Mouse (Mus musculus) urinary bladder, adult 18-20 months (tissue): Measurements from ENCODE around the gene Ankrd7.
"Not testable (repeated sequence)": the region's sequence is repeated elsewhere in the genome, so short reads cannot be mapped to it uniquely, and the experiment has no call there.

Source experiments
- DNase-seq, 2 experiments: peaks; one replicate each; pipeline ENCODE4 v3.0.0; 2022; ENCODE audit warnings: low spot score in 2 of 2, mixed read lengths in 2 of 2

Ankrd7 gene

DNA sequence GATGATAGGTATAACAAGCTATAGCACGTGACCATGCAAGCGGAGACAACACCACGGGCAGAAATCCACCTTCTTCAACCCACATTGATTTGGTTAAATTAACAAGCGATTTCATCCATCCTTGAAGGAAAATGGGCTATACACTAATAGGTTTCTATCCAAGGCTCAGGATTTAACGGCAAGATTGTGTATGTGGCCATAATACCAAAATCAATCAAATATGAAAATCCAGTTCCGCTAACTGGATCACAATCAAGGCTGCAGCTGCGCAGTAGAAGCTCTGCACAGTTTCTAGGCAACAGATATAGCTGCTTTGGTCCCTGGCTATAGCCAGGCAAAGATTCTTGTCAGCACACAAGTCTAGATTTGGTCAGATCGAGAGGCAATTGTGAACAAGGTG, at the start of gene Ankrd7:
TSS of gene Ankrd7 (plus strand) at position 301 of the 400 bp plus-strand sequence.
- no peak for DNase-seq

GRCm38 (mm10) chr6:18819343-18819742, 46.8 kb upstream of the Ankrd7 start:
- no peak for DNase-seq

DNA sequence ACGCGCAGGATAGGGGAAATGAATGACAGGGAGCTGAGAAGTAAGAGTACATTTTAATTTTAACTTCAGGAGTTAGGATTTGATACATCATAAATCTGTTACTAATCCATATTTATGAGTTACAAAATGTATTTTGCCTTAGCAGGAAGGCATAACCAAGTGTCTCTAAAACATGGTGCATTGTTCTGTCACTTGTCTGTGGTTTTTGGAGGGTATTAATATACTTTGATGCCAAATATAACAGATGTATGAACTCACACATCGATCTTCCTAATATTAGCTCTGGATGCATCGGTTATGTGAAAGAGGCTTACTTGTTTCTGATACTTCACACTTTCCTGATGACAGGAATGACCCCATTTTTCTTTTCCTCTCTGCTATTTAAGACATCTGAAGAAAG, 45.9 kb upstream of the Ankrd7 start:
- DNase-seq, result no peak

DNA sequence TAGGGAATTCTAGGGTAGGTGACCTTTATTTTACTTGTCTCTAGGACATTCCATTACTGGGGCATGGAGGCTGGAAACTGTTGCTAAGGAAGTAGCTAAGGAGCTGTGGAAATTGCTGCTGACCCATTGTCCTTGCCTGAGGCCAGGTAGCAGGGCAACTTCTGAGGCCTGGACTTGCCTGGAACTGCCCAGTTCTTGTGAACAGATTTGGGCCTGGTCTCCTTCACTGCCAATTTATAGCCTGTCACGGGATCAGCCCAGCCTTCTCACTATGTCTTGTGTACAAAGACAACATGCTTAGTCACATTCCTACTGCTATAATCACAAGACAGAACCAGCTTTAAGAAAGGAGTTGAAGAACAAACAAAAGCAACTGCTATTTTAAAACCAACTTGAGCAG, 43.3 kb upstream of the Ankrd7 start:
- DNase-seq, result peak; percentile 26 to 71

DNA sequence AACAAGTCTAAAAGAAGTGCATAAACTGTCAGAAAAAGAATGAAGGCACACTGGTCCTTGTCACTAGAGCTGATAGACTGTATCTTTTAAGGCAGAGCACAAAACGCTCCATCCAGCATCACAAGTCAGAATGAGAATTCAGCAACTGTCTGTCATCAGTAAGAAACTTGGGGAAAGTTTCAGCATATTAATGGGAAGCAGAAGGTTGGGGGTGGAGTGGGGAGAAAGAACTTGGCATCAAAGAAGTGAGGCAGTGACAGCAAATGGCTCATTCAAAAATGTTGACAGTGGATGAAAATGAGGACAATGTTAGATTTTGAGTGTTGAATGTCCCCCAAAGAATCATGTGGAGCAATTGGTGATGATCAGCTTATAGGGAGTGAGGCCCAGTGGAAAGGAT, 33.2 kb upstream of the Ankrd7 start:
- DNase-seq, result no peak

- DNase-seq, result not testable (repeated sequence)
Observed at GRCm38 (mm10) chr6:18844529-18844928, 21.6 kb upstream of the Ankrd7 start.

DNA sequence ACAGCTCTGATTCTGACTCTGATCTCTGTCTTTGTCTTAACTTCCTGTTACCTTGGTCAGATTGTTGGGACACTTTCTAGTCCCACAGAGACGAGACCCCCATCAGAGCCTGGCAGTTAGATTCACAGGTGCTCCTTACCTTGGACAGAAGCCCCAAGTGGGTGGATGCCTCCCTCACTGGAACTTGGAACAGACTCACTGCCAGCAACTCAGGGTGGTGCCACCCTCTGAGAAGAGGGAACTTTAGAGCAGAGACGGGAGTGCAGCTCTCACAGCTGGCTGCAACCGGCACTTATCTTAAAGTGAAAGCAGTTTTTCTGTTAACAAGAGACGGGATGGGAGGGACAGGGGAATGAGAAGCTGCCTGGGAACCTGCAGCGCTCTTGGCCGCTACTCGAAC, 20.5 kb upstream of the Ankrd7 start:
- not testable (repeated sequence) for DNase-seq

GRCm38 (mm10) chr6:18848051-18848701, 17.9 kb upstream of the Ankrd7 start, which contains the start of gene Lsm8:
TSS of gene Lsm8 (plus strand) at chr6:18848579.
- peak; percentile 87 to 97 for DNase-seq

DNA sequence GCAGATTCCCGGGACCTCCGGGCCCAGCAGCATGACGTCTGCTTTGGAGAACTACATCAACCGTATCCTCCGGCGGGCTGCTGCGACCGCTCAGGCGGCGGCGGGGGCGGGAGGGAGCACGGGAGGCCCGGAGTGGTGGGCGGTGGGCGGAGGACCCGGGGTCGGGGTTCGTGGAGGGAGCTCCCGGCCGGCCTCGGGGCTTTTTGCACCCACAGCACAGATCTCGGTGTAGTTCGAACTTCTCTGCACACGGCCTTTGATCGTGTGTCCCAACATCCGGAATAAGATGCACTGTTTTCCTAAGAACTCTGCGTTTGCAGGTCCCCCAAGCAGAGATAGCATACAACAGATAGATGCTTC, 17.4 kb upstream of the Ankrd7 start:
- no peak for DNase-seq

DNA sequence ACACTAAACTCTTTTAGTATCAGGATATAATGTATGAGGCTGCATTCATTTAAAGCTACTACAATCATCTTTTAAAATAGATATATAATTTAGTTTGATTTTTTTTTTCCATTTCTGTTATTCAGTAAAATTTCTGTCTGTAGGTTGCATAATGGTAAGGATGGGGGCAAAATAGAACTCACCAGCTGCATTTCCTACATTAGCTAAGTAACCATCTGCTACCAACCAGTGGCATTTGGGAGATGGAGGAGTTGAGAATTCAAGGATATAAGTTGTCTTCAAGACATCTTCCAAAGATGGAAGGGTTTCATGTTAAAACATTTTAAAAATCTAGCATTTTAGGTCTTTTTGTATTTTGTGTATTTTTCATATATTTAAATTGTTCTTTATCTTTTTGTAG, 10.8 kb upstream of the Ankrd7 start:
- DNase-seq, result no peak

DNA sequence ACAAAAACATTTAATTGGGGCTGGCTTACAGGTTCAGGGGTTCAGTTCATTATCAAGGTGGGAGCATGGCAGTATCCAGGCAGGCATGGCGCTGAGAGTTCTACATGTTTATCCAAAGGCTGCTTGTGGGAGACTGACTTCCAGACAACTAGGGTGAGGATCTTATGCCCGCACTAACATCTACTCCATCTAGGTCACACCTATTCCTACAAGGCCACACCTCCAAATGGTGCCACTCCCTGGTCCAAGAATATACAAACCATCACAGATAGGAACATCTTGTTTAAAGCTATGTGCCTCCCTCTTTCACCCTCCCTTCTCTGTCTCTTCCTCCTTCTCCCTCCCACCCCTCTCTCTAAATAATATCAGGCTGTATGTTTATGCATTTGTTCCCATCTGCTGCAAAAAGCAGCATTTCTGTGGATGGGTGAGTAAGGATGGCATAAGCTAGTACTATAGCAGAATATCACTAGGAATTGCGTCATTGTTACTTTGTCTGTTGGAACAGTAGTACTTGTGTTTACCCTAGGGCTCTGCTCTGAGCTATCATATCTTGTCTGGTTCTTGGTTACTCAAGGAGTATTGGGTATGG, 9.5 kb upstream of the Ankrd7 start:
- DNase-seq, result no peak

GRCm38 (mm10) chr6:18889030-18889429, 22.9 kb downstream of the Ankrd7 start:
- no peak for DNase-seq

DNA sequence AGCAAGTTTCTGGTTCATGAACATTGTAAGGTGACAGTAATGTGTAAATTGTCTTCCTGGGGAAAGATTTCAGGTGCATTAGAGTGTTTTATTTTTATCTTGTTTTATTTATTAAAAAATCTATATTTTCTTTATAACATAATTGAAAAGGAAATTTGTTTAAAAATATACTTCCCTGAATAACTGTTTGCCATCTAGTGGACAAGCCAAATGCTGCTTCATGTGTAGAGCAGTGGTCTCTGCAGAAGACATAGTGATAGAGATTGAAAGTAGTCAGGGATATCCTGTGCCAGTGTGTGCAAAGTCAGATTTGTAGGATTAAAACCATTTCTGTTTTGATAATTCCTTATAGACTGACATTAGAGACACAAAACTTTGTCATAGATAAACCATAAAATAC, 28.0 kb downstream of the Ankrd7 start:
- DNase-seq, result no peak

DNA sequence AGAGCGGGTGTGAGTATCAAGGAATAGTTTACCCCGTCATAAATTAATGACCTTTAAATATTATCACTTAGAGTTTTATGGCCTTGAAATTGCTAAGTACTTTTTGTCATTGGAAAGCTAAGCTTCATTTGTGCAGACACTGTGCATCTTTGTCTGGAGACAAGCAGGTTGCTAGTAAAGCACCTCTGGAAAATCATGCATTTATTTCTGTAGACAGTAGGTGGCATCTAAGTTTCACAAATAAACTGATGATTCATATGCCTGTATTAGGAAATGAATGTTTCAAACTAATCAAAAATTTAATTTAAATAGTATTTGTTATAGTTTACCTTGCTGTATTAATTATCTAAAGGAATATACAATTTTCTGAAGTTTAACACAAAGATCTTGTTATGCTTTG, 41.1 kb downstream of the Ankrd7 start:
- DNase-seq, result no peak

DNA sequence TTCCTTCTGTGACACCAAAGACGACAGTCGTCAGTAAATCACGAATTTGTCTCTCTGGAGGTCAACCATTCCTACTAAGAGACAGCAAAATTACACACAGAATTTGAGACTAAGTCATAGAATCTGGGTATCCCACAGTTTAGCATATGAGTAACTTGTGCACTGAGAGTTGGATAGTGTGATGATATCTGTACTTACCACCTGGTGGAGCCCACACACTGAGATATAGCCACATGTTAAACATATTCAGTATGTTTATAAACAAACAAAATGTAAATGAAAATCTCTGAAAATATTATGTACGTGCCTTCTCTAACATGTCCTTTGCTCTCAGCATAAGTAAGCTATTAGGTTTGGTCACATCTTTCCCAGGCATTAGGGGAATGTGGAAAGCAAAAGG, 47.1 kb downstream of the Ankrd7 start:
- no peak for DNase-seq

- DNase-seq, result no peak
Observed at GRCm38 (mm10) chr6:18916021-18916420, 49.9 kb downstream of the Ankrd7 start.

DNA sequence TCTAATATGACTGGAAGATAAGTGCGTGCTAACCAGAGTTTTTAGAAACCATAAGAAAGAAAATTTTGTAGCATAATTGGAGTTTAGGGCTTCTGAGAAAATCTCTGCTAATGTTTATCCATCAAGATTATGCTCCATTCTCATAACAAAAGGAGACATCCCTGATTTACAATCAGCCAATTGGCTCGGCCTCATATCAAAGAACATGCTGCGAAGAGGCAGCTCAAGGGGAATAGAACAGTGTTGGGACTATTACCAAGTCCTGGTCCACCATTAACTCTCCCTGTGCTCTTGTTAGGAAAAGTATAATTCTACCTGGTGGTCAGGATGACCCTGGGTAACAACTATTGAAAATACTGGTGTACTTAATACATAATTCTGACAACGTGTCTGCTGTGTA, 50.4 kb downstream of the Ankrd7 start:
- no peak for DNase-seq
